Mouse (Mus musculus): ENCODE data around the gene Hist2h2ab. TPM values are rescaled to one million over a fixed set of nuclear protein-coding genes. Genes with fewer than 3 reads are reported as not detected.

The Hist2h2ab gene
- polyA plus RNA-seq, 1 experiment: not detected

DNA sequence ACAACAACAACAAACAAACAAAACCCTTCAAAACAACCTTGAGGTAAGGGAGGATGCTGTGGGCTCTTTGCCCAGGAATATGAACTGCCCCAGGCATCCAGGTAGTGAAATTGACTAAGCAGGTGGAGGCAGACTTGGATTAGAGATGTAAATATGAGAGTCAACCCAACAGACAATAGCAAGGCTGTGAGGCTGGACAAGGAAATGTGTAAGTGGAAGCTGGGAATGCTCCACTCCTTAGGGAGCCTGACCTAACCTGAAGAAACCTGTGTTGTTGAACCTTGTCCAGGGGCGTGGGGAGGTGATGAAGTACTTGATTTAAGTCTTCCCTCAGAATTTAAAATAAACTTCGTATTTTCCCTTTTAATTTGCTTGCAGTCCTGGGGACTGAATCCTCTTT lies 40.8 kb upstream of the Hist2h2ab start:
- Histone ChIP-seq H3K4me3 (no peak overlapping the region), H3ac (ENCODE audit: control insufficient read depth, insufficient read length) (no peak overlapping the region), H3K36me3 (ENCODE audit: control insufficient read depth, insufficient read depth) (peaks cover 34% of the 10 kb centered on the region), H3K27me3 (ENCODE audit: control insufficient read depth, insufficient read depth, insufficient read length) (no peaks in the 10 kb centered on the region), H3K4me2 (ENCODE audit: low read depth) (no peak overlapping the region), H3K79me2 (ENCODE audit: control insufficient read depth, insufficient read depth) (peaks cover 16% of the 10 kb centered on the region)
- TF ChIP-seq POLR2AphosphoS2 (IDR thresholded peaks at IDR 0.05; ENCODE audit: insufficient read length, low read depth): peak; percentile 20
- TF ChIP-seq POLR2A (IDR thresholded peaks at IDR 0.05; ENCODE audit: insufficient read length, low read depth): no peak
- TF ChIP-seq CEBPB (IDR thresholded peaks at IDR 0.05; ENCODE audit: insufficient read depth, poor library complexity, severe bottlenecking): no peak
- no peak for TF ChIP-seq TCF12 (IDR thresholded peaks at IDR 0.05; ENCODE audit: insufficient read depth, poor library complexity, severe bottlenecking)
- no peak for TF ChIP-seq MYOD1 (IDR thresholded peaks at IDR 0.05; ENCODE audit: control insufficient read depth in 1 of 3, insufficient read length in 2 of 3, low read depth in 2 of 3)
- TF ChIP-seq MYOG (IDR thresholded peaks at IDR 0.05; ENCODE audit: control insufficient read depth in 1 of 3, insufficient read depth in 1 of 3, insufficient read length in 2 of 3, low read depth in 2 of 3): no peak
- TF ChIP-seq TCF3 (IDR thresholded peaks at IDR 0.05; ENCODE audit: insufficient read length, low read depth): no peak
- no peak for TF ChIP-seq REST (IDR thresholded peaks at IDR 0.05; ENCODE audit: insufficient read depth, insufficient read length)
- no peak for TF ChIP-seq MAX (IDR thresholded peaks at IDR 0.05; ENCODE audit: low read depth)

DNA sequence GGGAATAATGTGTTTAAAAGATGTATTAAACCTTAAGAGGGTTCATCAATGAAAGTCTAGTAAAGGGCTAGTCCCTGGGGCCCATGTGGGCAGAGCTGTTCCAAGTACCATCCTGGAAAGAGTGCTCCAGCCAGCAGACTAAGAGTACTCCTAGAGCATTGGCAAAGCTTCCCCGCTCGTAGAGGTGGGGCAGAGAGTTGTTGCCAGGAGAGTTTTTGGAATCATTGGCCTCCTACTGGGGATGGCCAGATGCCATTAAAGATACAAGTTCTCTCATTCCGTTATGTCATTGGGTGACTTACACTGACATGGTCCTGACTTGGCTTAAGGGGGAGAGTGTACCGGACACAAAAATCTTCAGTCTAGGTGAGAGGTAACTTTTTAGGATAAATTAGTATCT lies 40.1 kb upstream of the Hist2h2ab start:
- H3K27me3 ChIP-seq (ENCODE audit: control insufficient read depth, insufficient read depth, insufficient read length): no peaks in the 10 kb centered on the region
- no peak overlapping the region for H3K4me2 ChIP-seq (ENCODE audit: low read depth)
- no peak overlapping the region for H3ac ChIP-seq (ENCODE audit: control insufficient read depth, insufficient read length)
- H3K36me3 ChIP-seq (ENCODE audit: control insufficient read depth, insufficient read depth): peaks cover 32% of the 10 kb centered on the region
- H3K4me3 ChIP-seq: no peak overlapping the region
- peaks cover 9% of the 10 kb centered on the region for H3K79me2 ChIP-seq (ENCODE audit: control insufficient read depth, insufficient read depth)
- TF ChIP-seq MYOG (IDR thresholded peaks at IDR 0.05; ENCODE audit: control insufficient read depth in 1 of 3, insufficient read depth in 1 of 3, insufficient read length in 2 of 3, low read depth in 2 of 3) (no peak), CEBPB (IDR thresholded peaks at IDR 0.05; ENCODE audit: insufficient read depth, poor library complexity, severe bottlenecking) (no peak), MAX (IDR thresholded peaks at IDR 0.05; ENCODE audit: low read depth) (no peak), MYOD1 (IDR thresholded peaks at IDR 0.05; ENCODE audit: control insufficient read depth in 1 of 3, insufficient read length in 2 of 3, low read depth in 2 of 3) (no peak), POLR2A (IDR thresholded peaks at IDR 0.05; ENCODE audit: insufficient read length, low read depth) (no peak), USF1 (IDR thresholded peaks at IDR 0.05; ENCODE audit: low read depth) (no peak), E2F4 (IDR thresholded peaks at IDR 0.05; ENCODE audit: insufficient read depth) (no peak), TCF12 (IDR thresholded peaks at IDR 0.05; ENCODE audit: insufficient read depth, poor library complexity, severe bottlenecking) (no peak), TCF3 (IDR thresholded peaks at IDR 0.05; ENCODE audit: insufficient read length, low read depth) (no peak), POLR2AphosphoS2 (IDR thresholded peaks at IDR 0.05; ENCODE audit: insufficient read length, low read depth) (no peak), SRF (IDR thresholded peaks at IDR 0.05; ENCODE audit: control insufficient read depth, insufficient read length, low read depth) (no peak), REST (IDR thresholded peaks at IDR 0.05; ENCODE audit: insufficient read depth, insufficient read length) (no peak)

DNA sequence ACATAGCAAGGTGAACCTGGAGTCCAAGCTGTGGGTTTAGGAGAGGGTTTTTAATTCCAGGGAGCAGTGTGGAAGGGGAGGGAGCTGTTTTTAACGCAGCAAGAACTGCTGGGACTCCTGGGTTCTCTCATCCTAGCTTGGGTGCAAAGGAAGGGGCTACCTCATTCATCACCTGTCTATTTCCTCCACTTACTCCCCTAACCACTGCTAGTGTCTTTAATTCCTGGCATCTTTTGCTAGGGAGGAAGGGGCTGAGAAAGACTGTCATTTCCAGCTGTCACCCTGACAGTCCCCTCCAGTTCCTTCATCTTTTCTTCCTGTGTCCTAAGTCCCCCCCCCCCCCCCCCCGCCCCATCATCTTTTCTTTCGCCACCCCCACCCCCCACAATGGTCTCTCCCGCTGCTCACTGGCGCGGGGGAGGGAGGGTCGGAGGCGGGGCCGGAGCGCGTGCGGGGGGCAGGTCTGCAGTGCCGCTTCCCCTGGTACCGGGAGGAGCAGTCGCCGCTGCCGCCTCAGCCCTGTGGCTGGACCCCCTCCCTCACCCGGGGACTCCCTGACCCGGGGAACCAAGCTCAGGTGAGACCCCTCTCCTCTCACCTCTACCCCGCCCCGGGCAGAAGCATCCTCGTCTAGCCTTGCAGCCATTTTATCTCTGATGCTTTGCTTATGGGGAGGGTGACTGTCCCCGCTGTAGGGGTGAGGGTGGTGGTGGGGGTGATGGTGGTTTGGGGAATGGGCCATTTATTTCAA lies 38.8 kb upstream of the Hist2h2ab start, which contains the start of gene Sv2a:
TSS of gene Sv2a (plus strand) at position 425 of the 751 bp plus-strand sequence.
- Histone ChIP-seq H3K79me2 (ENCODE audit: control insufficient read depth, insufficient read depth) (no peaks in the 10 kb centered on the region), H3ac (ENCODE audit: control insufficient read depth, insufficient read length) (no peak within 1 kb of the TSS), H3K36me3 (ENCODE audit: control insufficient read depth, insufficient read depth) (peaks cover 20% of the 10 kb centered on the region), H3K4me3 (no peak within 1 kb of the TSS), H3K4me2 (ENCODE audit: low read depth) (peak within 1 kb of the TSS; percentile 48), H3K27me3 (ENCODE audit: control insufficient read depth, insufficient read depth, insufficient read length) (no peaks in the 10 kb centered on the region)
- TF ChIP-seq MAX (IDR thresholded peaks at IDR 0.05; ENCODE audit: low read depth) (no peak), MYOG (IDR thresholded peaks at IDR 0.05; ENCODE audit: control insufficient read depth in 1 of 3, insufficient read depth in 1 of 3, insufficient read length in 2 of 3, low read depth in 2 of 3) (no peak), E2F4 (IDR thresholded peaks at IDR 0.05; ENCODE audit: insufficient read depth) (no peak), TCF12 (IDR thresholded peaks at IDR 0.05; ENCODE audit: insufficient read depth, poor library complexity, severe bottlenecking) (no peak), POLR2A (IDR thresholded peaks at IDR 0.05; ENCODE audit: insufficient read length, low read depth) (no peak), REST (IDR thresholded peaks at IDR 0.05; ENCODE audit: insufficient read depth, insufficient read length) (no peak), TCF3 (IDR thresholded peaks at IDR 0.05; ENCODE audit: insufficient read length, low read depth) (no peak), CEBPB (IDR thresholded peaks at IDR 0.05; ENCODE audit: insufficient read depth, poor library complexity, severe bottlenecking) (no peak), POLR2AphosphoS2 (IDR thresholded peaks at IDR 0.05; ENCODE audit: insufficient read length, low read depth) (no peak), MYOD1 (IDR thresholded peaks at IDR 0.05; ENCODE audit: control insufficient read depth in 1 of 3, insufficient read length in 2 of 3, low read depth in 2 of 3) (no peak), USF1 (IDR thresholded peaks at IDR 0.05; ENCODE audit: low read depth) (no peak)

DNA sequence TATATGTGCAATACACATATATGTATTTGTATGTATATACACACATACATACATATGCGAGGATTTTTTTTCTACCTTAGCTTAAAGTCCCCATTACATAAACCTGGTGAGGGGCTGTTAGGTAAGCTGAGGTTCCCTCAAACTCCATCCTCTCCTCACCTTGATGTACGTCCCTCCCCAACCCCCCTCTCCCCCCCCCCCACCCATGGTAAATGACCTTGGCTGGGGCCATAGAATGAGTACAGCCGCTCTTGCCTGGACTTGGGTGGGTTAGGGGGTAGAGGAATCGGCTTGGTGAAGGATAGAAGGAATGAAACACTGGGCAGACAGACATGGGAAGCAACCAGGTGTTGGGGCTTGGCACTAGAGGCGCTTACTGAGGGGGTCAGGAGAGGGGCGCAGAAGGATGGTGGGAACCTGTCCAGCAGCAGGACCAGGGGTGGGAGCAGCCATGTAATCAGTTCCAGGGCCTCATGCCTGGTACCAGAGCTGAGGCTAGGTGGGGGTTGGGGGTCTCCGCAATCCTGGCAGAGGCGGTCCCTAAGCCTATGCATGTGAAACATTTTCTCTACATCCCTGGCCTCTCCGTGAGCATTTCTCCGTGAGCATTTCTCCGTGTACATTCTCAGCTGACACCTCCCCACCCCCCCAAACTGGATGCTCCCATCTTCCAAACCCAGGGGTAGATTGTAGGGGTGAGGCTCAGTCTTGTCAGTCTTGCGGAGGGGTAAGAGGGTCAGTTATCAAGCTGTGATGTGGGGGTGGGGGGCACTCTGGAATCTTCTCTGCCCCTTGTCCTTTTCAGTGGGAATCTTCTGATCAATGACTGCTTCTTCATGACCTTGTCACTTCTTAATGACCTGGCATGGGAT lies 37.9 kb upstream of the Hist2h2ab start:
- no peak overlapping the region for H3ac ChIP-seq (ENCODE audit: control insufficient read depth, insufficient read length)
- H3K36me3 ChIP-seq (ENCODE audit: control insufficient read depth, insufficient read depth): peaks cover 13% of the 10 kb centered on the region
- H3K79me2 ChIP-seq (ENCODE audit: control insufficient read depth, insufficient read depth): no peaks in the 10 kb centered on the region
- no peak overlapping the region for H3K4me3 ChIP-seq
- H3K4me2 ChIP-seq (ENCODE audit: low read depth): peak overlapping the region; percentile 48
- no peaks in the 10 kb centered on the region for H3K27me3 ChIP-seq (ENCODE audit: control insufficient read depth, insufficient read depth, insufficient read length)
- TF ChIP-seq REST (IDR thresholded peaks at IDR 0.05; ENCODE audit: insufficient read depth, insufficient read length): no peak
